Mouse (Mus musculus) right cerebral cortex, adult 2 months (tissue): Measurements from ENCODE around the gene Pif1.
A peak's percentile ranks its signal among the peaks of the same experiment; 100 is the strongest.

ENCODE experiments used
- DNase-seq, 2 experiments: peaks; one replicate each; pipeline ENCODE4 v3.0.0; 2021 to 2022; ENCODE audit warnings: low spot score in 2 of 2

The Pif1 gene

GRCm38 (mm10) chr9:65586406-65587269 is at the start of gene Pif1:
Gene Pif1 (plus strand): TSS chr9:65587160.
- DNase-seq = peak; percentile 77 to 84

- DNase-seq = no peak
These were observed 48.9 kb upstream of the Pif1 start for GRCm38 (mm10) chr9:65537901-65538630.

GRCm38 (mm10) chr9:65539697-65540096 is 47.3 kb upstream of the Pif1 start:
- no peak for DNase-seq

GRCm38 (mm10) chr9:65541126-65542068 is 45.6 kb upstream of the Pif1 start:
- DNase-seq = peak; percentile 22 to 31

- DNase-seq = no peak
These were observed 44.8 kb upstream of the Pif1 start for GRCm38 (mm10) chr9:65542111-65542524.

- no peak for DNase-seq
These were observed 41.1 kb upstream of the Pif1 start for GRCm38 (mm10) chr9:65545635-65546412.

GRCm38 (mm10) chr9:65546413-65546695 is 40.6 kb upstream of the Pif1 start:
- no peak for DNase-seq

- no peak for DNase-seq
These were observed 39.8 kb upstream of the Pif1 start for GRCm38 (mm10) chr9:65547111-65547510.

GRCm38 (mm10) chr9:65547844-65548243 is 39.1 kb upstream of the Pif1 start:
- no peak for DNase-seq

GRCm38 (mm10) chr9:65548311-65548710 is 38.6 kb upstream of the Pif1 start:
- DNase-seq = no peak

GRCm38 (mm10) chr9:65549139-65549538 is 37.8 kb upstream of the Pif1 start:
- DNase-seq = no peak

- DNase-seq = no peak
These were observed 37.3 kb upstream of the Pif1 start for GRCm38 (mm10) chr9:65549643-65550042.

- DNase-seq = no peak
These were observed 36.7 kb upstream of the Pif1 start for GRCm38 (mm10) chr9:65550079-65550831.

- DNase-seq = no peak
These were observed 35.9 kb upstream of the Pif1 start for GRCm38 (mm10) chr9:65551035-65551434.

GRCm38 (mm10) chr9:65552141-65552540 is 34.8 kb upstream of the Pif1 start:
- no peak for DNase-seq

- no peak for DNase-seq
These were observed 34.2 kb upstream of the Pif1 start for GRCm38 (mm10) chr9:65552711-65553110.

- DNase-seq = no peak
These were observed 32.0 kb upstream of the Pif1 start for GRCm38 (mm10) chr9:65555001-65555405.

- no peak for DNase-seq
These were observed 31.3 kb upstream of the Pif1 start for GRCm38 (mm10) chr9:65555621-65556020.

GRCm38 (mm10) chr9:65556349-65556748 is 30.6 kb upstream of the Pif1 start:
- DNase-seq = no peak

GRCm38 (mm10) chr9:65556979-65557378 is 30.0 kb upstream of the Pif1 start:
- DNase-seq = no peak
